Mouse (Mus musculus) MEL (cell line): ENCODE measurements around the gene Gne. TPM values are rescaled to one million over a fixed set of nuclear protein-coding genes. Genes with fewer than 3 reads are reported as not detected.

Experiments
- DNase-seq: peaks from one replicate; pipeline ENCODE4 v3.0.0; 2011; ENCODE audit warnings: low read depth, low spot score
- H3K27ac ChIP-seq: 2 replicates; pipeline ENCODE4 v1.5.1; 2012; ENCODE audit warnings: low read depth, mild to moderate bottlenecking, control low read depth, low read length, moderate library complexity; ENCODE audit not compliant: control insufficient read depth
- H3K27me3 ChIP-seq, 2 experiments: fragments of 150-350 bp in 1 of 2; sonication (generic) in 1 of 2; 2 replicates each; pipeline ENCODE4 v1.6.1; 2012; ENCODE audit warnings: low read length in 2 of 2, mild to moderate bottlenecking in 2 of 2, improper control_type of control experiment in 1 of 2, moderate library complexity in 1 of 2; ENCODE audit not compliant: insufficient read depth in 2 of 2, control insufficient read depth in 1 of 2
- H3K36me3 ChIP-seq, 2 experiments: 2 replicates each; pipeline ENCODE4 v1.6.1; 2012 to 2014; ENCODE audit warnings: low read length in 2 of 2, improper control_type of control experiment in 1 of 2, inconsistent platforms in 1 of 2, mild to moderate bottlenecking in 1 of 2; ENCODE audit not compliant: insufficient read depth in 2 of 2, control insufficient read depth in 1 of 2
- H3K4me1 ChIP-seq, 2 experiments: fragments of 150-350 bp in 1 of 2; sonication (generic) in 1 of 2; 2 replicates each; pipeline ENCODE4 v1.6.1; 2012; ENCODE audit warnings: low read length in 2 of 2, improper control_type of control experiment in 1 of 2, mild to moderate bottlenecking in 1 of 2; ENCODE audit not compliant: insufficient read depth in 2 of 2, control insufficient read depth in 1 of 2
- H3K4me3 ChIP-seq, 2 experiments: fragments of 150-350 bp in 1 of 2; sonication (generic) in 1 of 2; 2 replicates each; pipeline ENCODE4 v1.5.1; 2012; ENCODE audit warnings: low read depth in 2 of 2, low read length in 2 of 2, mild to moderate bottlenecking in 2 of 2, moderate library complexity in 2 of 2, control low read depth in 1 of 2, improper control_type of control experiment in 1 of 2; ENCODE audit not compliant: control insufficient read depth in 1 of 2, insufficient read depth in 1 of 2
- H3K79me2 ChIP-seq: 2 replicates; pipeline ENCODE4 v1.6.1; 2012; ENCODE audit warnings: mild to moderate bottlenecking, low read length, moderate library complexity; ENCODE audit not compliant: control insufficient read depth, poor library complexity, insufficient read depth
- H3K9ac ChIP-seq: 2 replicates; pipeline ENCODE4 v1.6.1; 2012; ENCODE audit warnings: low read depth, mild to moderate bottlenecking, control low read depth, low read length, moderate library complexity; ENCODE audit not compliant: control insufficient read depth, poor library complexity, severe bottlenecking
- H3K9me3 ChIP-seq: fragments of 150-350 bp; sonication (generic); replicated peaks from 2 replicates; pipeline ENCODE4 v1.6.1; 2012; ENCODE audit warnings: mild to moderate bottlenecking, low read length, improper control_type of control experiment, moderate library complexity; ENCODE audit not compliant: insufficient read depth
- CHD1 ChIP-seq: IDR thresholded peaks from 2 replicates; pipeline ENCODE4 v1.6.1; 2012; ENCODE audit warnings: low read depth, mild to moderate bottlenecking, inconsistent platforms, low read length, improper control_type of control experiment
- E2F4 ChIP-seq: IDR thresholded peaks from 2 replicates; pipeline ENCODE4 v1.6.1; 2011; ENCODE audit warnings: low read depth, low read length, improper control_type of control experiment, borderline replicate concordance
- ELF1 ChIP-seq: IDR thresholded peaks from 2 replicates; pipeline ENCODE4 v1.6.1; 2014; ENCODE audit warnings: low read depth, mild to moderate bottlenecking, inconsistent platforms, low read length, improper control_type of control experiment, moderate library complexity
- EP300 ChIP-seq, 2 experiments: IDR thresholded peaks; 2 replicates each; pipeline ENCODE4 v1.6.1; 2011; ENCODE audit warnings: improper control_type of control experiment in 2 of 2, low read length in 2 of 2, low read depth in 1 of 2, mild to moderate bottlenecking in 1 of 2
- ETS1 ChIP-seq: IDR thresholded peaks from 2 replicates; pipeline ENCODE4 v1.6.1; 2012; ENCODE audit warnings: low read depth, mild to moderate bottlenecking, inconsistent platforms, low read length, improper control_type of control experiment, moderate library complexity
- GATA1 ChIP-seq: IDR thresholded peaks from 2 replicates; pipeline ENCODE4 v1.6.1; 2011; ENCODE audit warnings: low read depth, low read length, improper control_type of control experiment
- MAFK ChIP-seq: IDR thresholded peaks from 2 replicates; pipeline ENCODE4 v1.6.1; 2011; ENCODE audit warnings: low read depth, mild to moderate bottlenecking, low read length, improper control_type of control experiment, borderline replicate concordance
- MYB ChIP-seq: IDR thresholded peaks from 2 replicates; pipeline ENCODE4 v1.6.1; 2011; ENCODE audit warnings: mild to moderate bottlenecking, low read depth, low read length, improper control_type of control experiment
- NRF1 ChIP-seq: IDR thresholded peaks from 2 replicates; pipeline ENCODE4 v1.6.1; 2014; ENCODE audit warnings: low read depth, mild to moderate bottlenecking, inconsistent platforms, low read length, improper control_type of control experiment, moderate library complexity; ENCODE audit not compliant: poor library complexity, insufficient read depth, severe bottlenecking
- POLR2A ChIP-seq, 2 experiments: IDR thresholded peaks; 2 replicates each; pipeline ENCODE4 v1.6.1; 2011 to 2012; ENCODE audit warnings: low read length in 2 of 2, mild to moderate bottlenecking in 2 of 2, control low read depth in 1 of 2, improper control_type of control experiment in 1 of 2, low read depth in 1 of 2, moderate library complexity in 1 of 2; ENCODE audit not compliant: control insufficient read depth in 1 of 2, insufficient read depth in 1 of 2, poor library complexity in 1 of 2
- POLR2AphosphoS5 ChIP-seq: IDR thresholded peaks from 2 replicates; pipeline ENCODE4 v1.6.1; 2012; ENCODE audit warnings: low read depth, borderline replicate concordance, mild to moderate bottlenecking, inconsistent platforms, low read length, moderate library complexity, mixed read lengths
- TBP ChIP-seq: IDR thresholded peaks from 2 replicates; pipeline ENCODE4 v1.8.0; 2011; ENCODE audit warnings: low read depth, low read length, improper control_type of control experiment
- TCF12 ChIP-seq: IDR thresholded peaks from 2 replicates; pipeline ENCODE4 v1.6.1; 2014; ENCODE audit warnings: low read depth, mild to moderate bottlenecking, inconsistent platforms, low read length, improper control_type of control experiment, moderate library complexity
- UBTF ChIP-seq: IDR thresholded peaks from 2 replicates; pipeline ENCODE4 v1.6.1; 2012; ENCODE audit warnings: low read depth, mild to moderate bottlenecking, inconsistent platforms, low read length, improper control_type of control experiment, moderate library complexity, borderline replicate concordance; ENCODE audit not compliant: insufficient read depth
- USF2 ChIP-seq, 2 experiments: IDR thresholded peaks; 2 replicates each; pipeline ENCODE4 v1.6.1; 2011 to 2012; ENCODE audit warnings: improper control_type of control experiment in 2 of 2, low read length in 2 of 2, borderline replicate concordance in 1 of 2, inconsistent platforms in 1 of 2, low read depth in 1 of 2, mild to moderate bottlenecking in 1 of 2; ENCODE audit not compliant: insufficient read depth in 1 of 2
- ZC3H11A ChIP-seq: IDR thresholded peaks from 2 replicates; pipeline ENCODE4 v1.6.1; 2012; ENCODE audit warnings: low read depth, mild to moderate bottlenecking, inconsistent platforms, low read length, improper control_type of control experiment
- polyA plus RNA-seq, 2 experiments: library from polyadenylated mRNA; stranded (reverse) in 1 of 2; unstranded in 1 of 2; fragments of >175 nt in 1 of 2; fragments of >200 nt in 1 of 2; gene quantifications; 2 replicates each; pipeline versions ENCODE4 v1.2.1 to v1.2.4; 2012; ENCODE audit warnings: low replicate concordance in 2 of 2, low read depth in 1 of 2; ENCODE audit not compliant: insufficient read length in 2 of 2, insufficient read depth in 1 of 2, missing spikeins in 1 of 2
- total RNA-seq: library from RNA; depleted of rRNA; stranded (reverse); fragments of 300-350 nt; gene quantifications from 2 replicates; pipeline ENCODE4 v1.2.3, GENCODE M21; 2012

The Gne gene
- total and polyA plus RNA-seq, 3 experiments, result 32.4 to 127 (median 53.0) TPM

DNA sequence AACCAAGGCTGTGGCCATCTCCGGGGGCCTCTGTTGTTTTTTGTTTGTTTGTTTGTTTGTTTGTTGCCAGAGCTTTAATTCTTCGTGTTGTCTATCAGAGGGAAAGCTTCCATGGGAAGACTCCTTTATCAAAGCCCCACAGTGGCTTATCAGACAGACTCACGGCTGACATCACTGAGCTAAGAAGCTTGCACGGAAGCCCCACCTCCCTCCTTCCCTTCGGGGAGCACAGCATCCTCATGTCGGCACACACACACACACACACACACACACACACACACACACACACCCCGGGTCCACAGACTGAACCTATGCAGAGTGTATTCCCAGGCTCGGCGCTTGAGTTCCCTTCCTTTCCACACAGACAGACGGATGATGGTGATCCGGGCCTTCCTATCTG lies 8.4 kb upstream of the Gne start:
- no peaks in the 10 kb centered on the region for H3K9me3 ChIP-seq
- no peak overlapping the region for H3K9ac ChIP-seq
- no peaks in the 10 kb centered on the region for H3K79me2 ChIP-seq
- TF ChIP-seq GATA1 (peak; percentile 82), NRF1 (no peak), USF2 (IDR thresholded peaks at IDR 0.05; ENCODE audit: borderline replicate concordance in 1 of 2, insufficient read depth in 1 of 2, low read depth in 1 of 2, low read length in 2 of 2) (no peak), EP300 (IDR thresholded peaks at IDR 0.05; ENCODE audit: low read depth in 1 of 2, low read length in 2 of 2) (peak in 1 of 2 experiments; percentile 30; a peak in 2 of 4 replicates), TCF12 (peak; percentile 71), ETS1 (0 out of 2 replicates have a peak, but pooled peaks have one; percentile 22), TBP (no peak), E2F4 (no peak), ZC3H11A (no peak), POLR2AphosphoS5 (no peak)
- TF ChIP-seq, all 39 proteins: peak for 4
- Histone ChIP-seq H3K27ac (no peak overlapping the region), H3K27me3 (peaks cover 3% of the 10 kb centered on the region in 2 experiments; a peak in 3 of 4 replicates), H3K4me3 (no peak overlapping the region), H3K36me3 (peaks cover 0 to 7% of the 10 kb centered on the region in 2 experiments; a peak in 2 of 4 replicates), H3K4me1 (peaks cover 0 to 7% of the 10 kb centered on the region in 2 experiments; a peak in 2 of 4 replicates)
- DNase-seq, result peak; percentile 70

DNA sequence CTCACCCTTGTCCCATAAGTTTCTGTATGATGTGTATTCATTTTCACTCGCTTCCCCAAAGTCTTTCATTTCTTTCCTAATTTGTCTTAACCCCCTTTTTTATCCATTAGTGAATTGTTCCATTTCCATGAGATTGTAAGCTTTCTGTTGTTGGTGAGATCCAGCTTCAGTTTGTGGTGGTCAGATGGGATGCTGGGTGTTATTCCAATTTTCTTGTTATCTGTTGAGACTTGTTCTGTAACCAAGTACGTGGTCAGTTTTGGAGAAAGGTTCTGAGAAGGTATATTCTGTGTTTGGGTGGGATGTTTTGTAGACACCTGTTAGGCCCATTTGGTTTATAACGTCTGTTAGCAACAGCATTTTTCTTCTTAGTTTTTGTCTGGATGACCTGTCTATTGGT lies 1.6 kb upstream of the Gne start:
- DNase-seq, result no peak
- Histone ChIP-seq H3K9me3 (no peaks in the 10 kb centered on the region), H3K9ac (no peak overlapping the region), H3K4me3 (no peak overlapping the region), H3K4me1 (no peaks in the 10 kb centered on the region), H3K36me3 (no peaks in the 10 kb centered on the region), H3K27ac (no peak overlapping the region), H3K27me3 (peaks cover 3 to 14% of the 10 kb centered on the region in 2 experiments), H3K79me2 (no peaks in the 10 kb centered on the region)
- TF ChIP-seq CHD1 (no peak), MYB (no peak), UBTF (no peak), POLR2A (IDR thresholded peaks at IDR 0.05; ENCODE audit: control insufficient read depth in 1 of 2, insufficient read depth in 1 of 2, low read depth in 1 of 2, low read length in 2 of 2, poor library complexity in 1 of 2) (no peak), ELF1 (no peak), MAFK (no peak)
